Mouse (Mus musculus) T-helper 1 cell (primary cell): ENCODE measurements at regions not wholly inside any gene's neighbourhood (a gene's known extent, or its start where the extent isn't known, plus 50 kb on each side); places are given as distances from the start of the nearest gene placed in this dataset.

Experiments
- in situ Hi-C: fragments of 300-600 bp; cut with MboI, MseI; formaldehyde crosslinking; loops from one replicate; pipeline ENCODE4 v1.15.1; 2025; ENCODE audit warnings: high pct_unique_total_duplicates

- in situ Hi-C loops: no loop called here
These were observed 516.0 kb upstream of the Mki67 start for GRCm38 (mm10) chr7:136232177-136232576.

- in situ Hi-C loops: no loop called here
These were observed 519.4 kb upstream of the Mki67 start for GRCm38 (mm10) chr7:136235563-136235962.

- in situ Hi-C loops: no loop called here
These were observed 520.2 kb upstream of the Mki67 start for GRCm38 (mm10) chr7:136236391-136236790.

- in situ Hi-C loops: no loop called here
These were observed 549.5 kb upstream of the Mki67 start for GRCm38 (mm10) chr7:136265691-136266090.

- in situ Hi-C loops: no loop called here
These were observed 551.7 kb upstream of the Mki67 start for GRCm38 (mm10) chr7:136267716-136268489.

GRCm38 (mm10) chr7:136275651-136276050, 559.5 kb upstream of the Mki67 start:
- in situ Hi-C loops: no loop called here

GRCm38 (mm10) chr7:136283770-136284169, 567.6 kb upstream of the Mki67 start:
- in situ Hi-C loops: no loop called here

GRCm38 (mm10) chr7:136285606-136286005, 569.4 kb upstream of the Mki67 start:
- in situ Hi-C loops: no loop called here

GRCm38 (mm10) chr7:136293536-136294145, 577.5 kb upstream of the Mki67 start:
- in situ Hi-C loops: no loop called here

- in situ Hi-C loops: no loop called here
These were observed 578.3 kb upstream of the Mki67 start for GRCm38 (mm10) chr7:136294445-136294844.

GRCm38 (mm10) chr7:136297901-136298513, 581.8 kb upstream of the Mki67 start:
- in situ Hi-C loops: no loop called here

- in situ Hi-C loops: no loop called here
These were observed 588.3 kb upstream of the Mgmt start for GRCm38 (mm10) chr7:136306137-136306536.

GRCm38 (mm10) chr7:136308765-136309164, 585.6 kb upstream of the Mgmt start:
- in situ Hi-C loops: no loop called here

- in situ Hi-C loops: no loop called here
These were observed 567.1 kb upstream of the Mgmt start for GRCm38 (mm10) chr7:136327281-136327680.

- in situ Hi-C loops: no loop called here
These were observed 564.0 kb upstream of the Mgmt start for GRCm38 (mm10) chr7:136330431-136330830.

- in situ Hi-C loops: no loop called here
These were observed 561.6 kb upstream of the Mgmt start for GRCm38 (mm10) chr7:136332805-136333204.

GRCm38 (mm10) chr7:136341599-136342210, 552.7 kb upstream of the Mgmt start:
- in situ Hi-C loops: no loop called here

- in situ Hi-C loops: no loop called here
These were observed 552.1 kb upstream of the Mgmt start for GRCm38 (mm10) chr7:136342211-136342799.

GRCm38 (mm10) chr7:136342822-136343221, 551.6 kb upstream of the Mgmt start:
- in situ Hi-C loops: no loop called here

- in situ Hi-C loops: no loop called here
These were observed 550.9 kb upstream of the Mgmt start for GRCm38 (mm10) chr7:136343494-136343893.

- in situ Hi-C loops: no loop called here
These were observed 549.4 kb upstream of the Mgmt start for GRCm38 (mm10) chr7:136345051-136345450.

- in situ Hi-C loops: no loop called here
These were observed 547.9 kb upstream of the Mgmt start for GRCm38 (mm10) chr7:136346531-136346930.
